In the genomic region with DNA sequence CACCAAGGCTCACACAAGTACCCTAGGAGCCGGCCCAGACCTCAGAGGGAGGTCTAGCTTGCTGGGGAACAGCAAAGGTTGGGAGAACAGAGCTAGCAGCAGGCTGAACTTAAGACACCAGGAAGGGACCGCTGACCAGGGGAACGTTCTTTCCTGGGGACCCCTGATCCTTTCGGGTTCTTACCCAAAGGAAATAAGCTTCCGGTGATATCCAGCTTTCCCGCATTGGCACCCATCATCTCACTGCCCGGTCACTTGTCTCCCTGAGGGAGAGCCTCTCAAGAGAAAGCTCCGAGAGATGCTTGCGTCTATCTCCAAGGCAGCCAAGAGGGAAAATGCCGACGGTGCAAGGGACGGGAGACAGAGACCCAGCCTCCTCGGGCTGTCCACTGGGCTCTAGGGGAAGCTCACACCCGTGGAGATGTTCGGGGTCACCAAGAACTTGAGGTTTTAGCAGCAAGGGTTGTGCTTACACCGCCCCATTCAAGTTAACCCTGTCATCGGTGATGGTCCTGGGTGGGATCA, we compare ENCODE assay signal across 9 mouse cellular contexts. TPM values are rescaled to one million over a fixed set of nuclear protein-coding genes. Genes with fewer than 3 reads are reported as not detected.
DNase-seq lines count a peak whose midpoint lies in the region; ATAC-seq and TF ChIP-seq lines count a peak whose summit lies in the region.
"Had no signal": no experiment of that assay in that cellular context is flagged by ENCODE, and none has a peak within 500 bp of the region (broad histone marks: within the 10 kb centered on the region; RNA-seq: fewer than 3 reads in every experiment).

No protein-coding gene starts in this region.

- no peaks in the 10 kb centered on the region for H3K36me3 ChIP-seq in heart, embryonic 11.5 days (ENCODE audit: control insufficient read depth, insufficient read depth, low read length)
- no peaks in the 10 kb centered on the region for H3K36me3 ChIP-seq in G1E (replicated peaks)
- no peaks in the 10 kb centered on the region for H3K36me3 ChIP-seq in forebrain, postnatal 0 days (ENCODE audit: insufficient read depth)
- H3K36me3 ChIP-seq in liver, embryonic 15.5 days (replicated peaks) = no peaks in the 10 kb centered on the region

- peak overlapping the region; percentile 72; the same call in 1 of the 2 replicates for H3K9ac ChIP-seq in heart, embryonic 11.5 days (ENCODE audit: low read depth, low read length)
- H3K9ac ChIP-seq in forebrain, postnatal 0 days = peak overlapping the region; percentile 72
- no peak overlapping the region for H3K9ac ChIP-seq in liver, embryonic 15.5 days

- H3K4me3 ChIP-seq in heart, embryonic 11.5 days (ENCODE audit: low read depth, low read length) = peak overlapping the region; percentile 73
- H3K4me3 ChIP-seq in G1E (ENCODE audit: low read depth, low read length) = peak overlapping the region; percentile 51; the same call in 1 of the 2 replicates
- H3K4me3 ChIP-seq in forebrain, postnatal 0 days (ENCODE audit: low read depth, low read length) = peak overlapping the region; percentile 67
- peak overlapping the region; percentile 53 for H3K4me3 ChIP-seq in liver, embryonic 15.5 days (replicated peaks)

- WGBS in heart, embryonic 11.5 days (ENCODE audit: insufficient replicate concordance) = 10% methylated on average over 17 of the region's 17 CpGs
- 7% methylated on average over 17 of the region's 17 CpGs for WGBS in forebrain, postnatal 0 days
- 15% methylated on average over 17 of the region's 17 CpGs for WGBS in liver, embryonic 15.5 days (ENCODE audit: insufficient replicate concordance)

- H3K27ac ChIP-seq in heart, embryonic 11.5 days (ENCODE audit: low read depth, low read length) = no peak overlapping the region
- peak overlapping the region; percentile 83 for H3K27ac ChIP-seq in forebrain, postnatal 0 days (ENCODE audit: low read depth, low read length)
- no peak overlapping the region for H3K27ac ChIP-seq in liver, embryonic 15.5 days (replicated peaks)

- no peak for TF ChIP-seq CTCF in G1E (IDR thresholded peaks at IDR 0.05; ENCODE audit: low read depth, low read length)
- TF ChIP-seq CTCF in forebrain, postnatal 0 days (IDR thresholded peaks at IDR 0.05; ENCODE audit: low read depth) = no peak

- ATAC-seq in heart, embryonic 11.5 days (replicated peaks; ENCODE audit: insufficient number of reproducible peaks, low FRiP score, low TSS enrichment) = no peak; the same call in 1 of the 2 replicates
- no peak for ATAC-seq in G1E (ENCODE audit: extremely low read depth, insufficient number of reproducible peaks, low FRiP score, poor library complexity, severe bottlenecking)
- peak; percentile 5 for ATAC-seq in forebrain, postnatal 0 days
- ATAC-seq in liver, embryonic 15.5 days (ENCODE audit: insufficient read depth) = no peak

- DNase-seq in heart, adult 9 months (ENCODE audit: low spot score in 2 of 2) = no peak
- no peak for DNase-seq in G1E (ENCODE audit: low spot score)
- DNase-seq in forebrain, postnatal 0 days = no peak
- DNase-seq in spleen, postnatal 36 days (ENCODE audit: low spot score in 2 of 2) = no peak
- DNase-seq in layer of hippocampus, postnatal 36 days = no peak
- DNase-seq in urinary bladder, postnatal 25 days (ENCODE audit: low spot score) = no peak

- H3K4me2 ChIP-seq in heart, embryonic 11.5 days = peak overlapping the region; percentile 66
- peak overlapping the region; percentile 98 for H3K4me2 ChIP-seq in forebrain, postnatal 0 days (ENCODE audit: low read depth)
- H3K4me2 ChIP-seq in liver, embryonic 15.5 days = peak overlapping the region; percentile 68

- 0 out of 2 replicates have a peak, but pooled peaks cover 9% of the 10 kb centered on the region for H3K4me1 ChIP-seq in heart, embryonic 11.5 days (ENCODE audit: control insufficient read depth, insufficient read depth, low read length)
- no peaks in the 10 kb centered on the region for H3K4me1 ChIP-seq in G1E (ENCODE audit: insufficient read depth, low read depth, low read length)
- peaks cover 5% of the 10 kb centered on the region; the same call in 1 of the 2 replicates for H3K4me1 ChIP-seq in forebrain, postnatal 0 days (ENCODE audit: insufficient read depth)
- 0 out of 2 replicates have a peak, but pooled peaks cover 7% of the 10 kb centered on the region for H3K4me1 ChIP-seq in liver, embryonic 15.5 days (replicated peaks)

- H3K9me3 ChIP-seq in heart, embryonic 11.5 days (replicated peaks; ENCODE audit: control insufficient read depth, low read length) = no peaks in the 10 kb centered on the region
- H3K9me3 ChIP-seq in G1E (replicated peaks) = peaks cover 77% of the 10 kb centered on the region
- H3K9me3 ChIP-seq in forebrain, postnatal 0 days (ENCODE audit: low read length) = no peaks in the 10 kb centered on the region
- no peaks in the 10 kb centered on the region for H3K9me3 ChIP-seq in liver, embryonic 15.5 days (replicated peaks)

- H3K27me3 ChIP-seq in heart, embryonic 11.5 days (ENCODE audit: control insufficient read depth, insufficient read depth, low read length) = peaks cover 20% of the 10 kb centered on the region
- no peaks in the 10 kb centered on the region for H3K27me3 ChIP-seq in G1E (ENCODE audit: insufficient read depth, low read length)
- H3K27me3 ChIP-seq in forebrain, postnatal 0 days (ENCODE audit: insufficient read depth, low read length) = no peaks in the 10 kb centered on the region
- H3K27me3 ChIP-seq in liver, embryonic 15.5 days = peaks cover 41% of the 10 kb centered on the region

RNA-seq across cellular contexts. Expression of a gene that starts 0.4 kb away (rescaled TPM):
- polyA plus RNA-seq in heart, embryonic 11.5 days (2014; fragmentation: Nextera tagmentation; extraction: Ambion mirVana) = 5.4 and 5.9 TPM in 2 replicates
- not detected in 2 replicates for total RNA-seq in G1E (2014; fragmentation: Nextera tagmentation)
- not detected in 2 replicates for total RNA-seq in G1E (2017)
- polyA plus RNA-seq in G1E (2012) = not detected in 2 replicates
- total RNA-seq in forebrain, postnatal 0 days (2014; rRNA removed) = 33.7 and 55.4 TPM in 2 replicates
- 45.1 and 65.4 TPM in 2 replicates for polyA plus RNA-seq in forebrain, postnatal 0 days (2015; fragmentation: Nextera tagmentation; extraction: Ambion mirVana)
- 0.81 and 1.1 TPM in 2 replicates for polyA plus RNA-seq in liver, embryonic 15.5 days (2015; fragmentation: Nextera tagmentation; extraction: Ambion mirVana)
- total RNA-seq in layer of hippocampus, postnatal 36 days (2021) = 100 to 1,000 TPM; 119 to 121 TPM
- total RNA-seq: MEL had no signal

RNA-seq across cellular contexts. Expression of a gene that starts 14.3 kb away (rescaled TPM):
- polyA plus RNA-seq in heart, embryonic 11.5 days (2014; fragmentation: Nextera tagmentation; extraction: Ambion mirVana) = not detected in 2 replicates
- total RNA-seq in G1E (2014; fragmentation: Nextera tagmentation) (not detected in 2 replicates), G1E (2017) (0.11 and 0.12 TPM in 2 replicates)
- polyA plus RNA-seq in G1E (2012) = not detected in 2 replicates
- not detected in 2 replicates for total RNA-seq in forebrain, postnatal 0 days (2014; rRNA removed)
- not detected in 2 replicates for polyA plus RNA-seq in forebrain, postnatal 0 days (2015; fragmentation: Nextera tagmentation; extraction: Ambion mirVana)
- polyA plus RNA-seq in liver, embryonic 15.5 days (2015; fragmentation: Nextera tagmentation; extraction: Ambion mirVana) = not detected in 2 replicates
- under 1 TPM in 1 of 2 experiments, not detected in 1; 0.18 TPM for total RNA-seq in layer of hippocampus, postnatal 36 days (2021)
- total RNA-seq: MEL had no signal
